Mouse (Mus musculus): ENCODE measurements at regions not wholly inside any gene's neighbourhood (a gene's known extent, or its start where the extent isn't known, plus 50 kb on each side); places are given as distances from the start of the nearest gene placed in this dataset.

GRCm38 (mm10) chr10:17548629-17549580 lies 174.1 kb upstream of the Cited2 start:
- Histone ChIP-seq H3K27me3 (ENCODE audit: insufficient read depth, low read length) (no peaks in the 10 kb centered on the region), H3K27ac (ENCODE audit: low read depth, low read length) (no peak overlapping the region), H3K36me3 (ENCODE audit: insufficient read depth) (no peaks in the 10 kb centered on the region), H3K4me1 (ENCODE audit: insufficient read depth) (no peaks in the 10 kb centered on the region), H3K9ac (no peak overlapping the region), H3K4me3 (ENCODE audit: low read depth, low read length) (no peak overlapping the region), H3K9me3 (ENCODE audit: low read length) (no peaks in the 10 kb centered on the region), H3K4me2 (ENCODE audit: low read depth) (no peak overlapping the region)
- DNase-seq (no peak), ATAC-seq (no peak)
- 88% methylated on average over 14 of the region's 14 CpGs for WGBS
- no peak for TF ChIP-seq CTCF (IDR thresholded peaks at IDR 0.05; ENCODE audit: low read depth)

- H3K27me3 ChIP-seq (ENCODE audit: insufficient read depth, low read length): no peaks in the 10 kb centered on the region
- H3K4me2 ChIP-seq (ENCODE audit: low read depth): no peak overlapping the region
- no peak for DNase-seq
- H3K27ac ChIP-seq (ENCODE audit: low read depth, low read length): no peak overlapping the region
- TF ChIP-seq CTCF (IDR thresholded peaks at IDR 0.05; ENCODE audit: low read depth): no peak
- H3K4me3 ChIP-seq (ENCODE audit: low read depth, low read length): no peak overlapping the region
- no peak for ATAC-seq
- 87% methylated on average over 6 of the region's 6 CpGs for WGBS
- H3K4me1 ChIP-seq (ENCODE audit: insufficient read depth): no peaks in the 10 kb centered on the region
- H3K9me3 ChIP-seq (ENCODE audit: low read length): no peaks in the 10 kb centered on the region
- no peak overlapping the region for H3K9ac ChIP-seq
- H3K36me3 ChIP-seq (ENCODE audit: insufficient read depth): no peaks in the 10 kb centered on the region
These were observed 173.0 kb upstream of the Cited2 start for GRCm38 (mm10) chr10:17549711-17550637.

- H3K4me1 ChIP-seq (ENCODE audit: insufficient read depth): no peaks in the 10 kb centered on the region
- no peaks in the 10 kb centered on the region for H3K9me3 ChIP-seq (ENCODE audit: low read length)
- ATAC-seq (no peak), DNase-seq (no peak)
- no peaks in the 10 kb centered on the region for H3K36me3 ChIP-seq (ENCODE audit: insufficient read depth)
- 89% methylated on average over 6 of the region's 6 CpGs for WGBS
- no peak overlapping the region for H3K4me2 ChIP-seq (ENCODE audit: low read depth)
- H3K9ac ChIP-seq: no peak overlapping the region
- no peak for TF ChIP-seq CTCF (IDR thresholded peaks at IDR 0.05; ENCODE audit: low read depth)
- H3K4me3 ChIP-seq (ENCODE audit: low read depth, low read length): no peak overlapping the region
- H3K27me3 ChIP-seq (ENCODE audit: insufficient read depth, low read length): no peaks in the 10 kb centered on the region
- no peak overlapping the region for H3K27ac ChIP-seq (ENCODE audit: low read depth, low read length)
These were observed 172.4 kb upstream of the Cited2 start for GRCm38 (mm10) chr10:17550638-17551013.

GRCm38 (mm10) chr10:17551869-17552268 lies 171.1 kb upstream of the Cited2 start:
- Histone ChIP-seq H3K9ac (no peak overlapping the region), H3K36me3 (ENCODE audit: insufficient read depth) (no peaks in the 10 kb centered on the region), H3K27ac (ENCODE audit: low read depth, low read length) (no peak overlapping the region), H3K4me1 (ENCODE audit: insufficient read depth) (no peaks in the 10 kb centered on the region), H3K27me3 (ENCODE audit: insufficient read depth, low read length) (no peaks in the 10 kb centered on the region), H3K9me3 (ENCODE audit: low read length) (no peaks in the 10 kb centered on the region), H3K4me2 (ENCODE audit: low read depth) (no peak overlapping the region), H3K4me3 (ENCODE audit: low read depth, low read length) (no peak overlapping the region)
- TF ChIP-seq CTCF (IDR thresholded peaks at IDR 0.05; ENCODE audit: low read depth): no peak
- WGBS: 89% methylated on average over 6 of the region's 6 CpGs
- DNase-seq (no peak), ATAC-seq (no peak)

- Histone ChIP-seq H3K27ac (ENCODE audit: low read depth, low read length) (no peak overlapping the region), H3K4me1 (ENCODE audit: insufficient read depth) (no peaks in the 10 kb centered on the region), H3K36me3 (ENCODE audit: insufficient read depth) (no peaks in the 10 kb centered on the region), H3K9me3 (ENCODE audit: low read length) (no peaks in the 10 kb centered on the region), H3K4me2 (ENCODE audit: low read depth) (no peak overlapping the region), H3K9ac (no peak overlapping the region), H3K4me3 (ENCODE audit: low read depth, low read length) (no peak overlapping the region), H3K27me3 (ENCODE audit: insufficient read depth, low read length) (no peaks in the 10 kb centered on the region)
- DNase-seq: no peak
- TF ChIP-seq CTCF (IDR thresholded peaks at IDR 0.05; ENCODE audit: low read depth): no peak
- no peak for ATAC-seq
These were observed 170.7 kb upstream of the Cited2 start for GRCm38 (mm10) chr10:17552277-17552676.

- TF ChIP-seq CTCF (IDR thresholded peaks at IDR 0.05; ENCODE audit: low read depth): no peak
- Histone ChIP-seq H3K9me3 (ENCODE audit: low read length) (no peaks in the 10 kb centered on the region), H3K9ac (no peak overlapping the region), H3K27me3 (ENCODE audit: insufficient read depth, low read length) (no peaks in the 10 kb centered on the region), H3K4me1 (ENCODE audit: insufficient read depth) (no peaks in the 10 kb centered on the region), H3K4me3 (ENCODE audit: low read depth, low read length) (no peak overlapping the region), H3K36me3 (ENCODE audit: insufficient read depth) (no peaks in the 10 kb centered on the region), H3K4me2 (ENCODE audit: low read depth) (no peak overlapping the region), H3K27ac (ENCODE audit: low read depth, low read length) (no peak overlapping the region)
- ATAC-seq (no peak), DNase-seq (no peak)
- 67% methylated on average over 4 of the region's 4 CpGs for WGBS
These were observed 166.6 kb upstream of the Cited2 start for GRCm38 (mm10) chr10:17556391-17556790.

All from forebrain, postnatal 0 days (tissue).